Mouse (Mus musculus) liver, postnatal 0 days (tissue): ENCODE measurements at regions not wholly inside any gene's neighbourhood (a gene's known extent, or its start where the extent isn't known, plus 50 kb on each side); places are given as distances from the start of the nearest gene placed in this dataset.

Source experiments
- CTCF ChIP-seq: sonication (generic); IDR thresholded peaks from 2 replicates; pipeline ENCODE4 v1.5.1; 2016; ENCODE audit warnings: antibody characterized with exemption, low read depth
- EP300 ChIP-seq: IDR thresholded peaks from 2 replicates; pipeline ENCODE4 v1.6.1; 2016; ENCODE audit warnings: antibody characterized with exemption, low read depth, mild to moderate bottlenecking

- TF ChIP-seq EP300 (no peak), CTCF (no peak)
Observed at GRCm38 (mm10) chr12:52392636-52393035, 111.1 kb upstream of the Arhgap5 start.
